Mouse (Mus musculus): ENCODE measurements around the gene Ank2.

- TF ChIP-seq GATA1 (IDR thresholded peaks at IDR 0.05; ENCODE audit: low read length) (no peak), TAL1 (IDR thresholded peaks at IDR 0.05; ENCODE audit: low read length) (no peak)
These were observed 239.0 kb downstream of the Ank2 start for GRCm38 (mm10) chr3:127260007-127260785.
